Mouse (Mus musculus): ENCODE results near the gene Bora.
"Not testable (repeated sequence)": the region's sequence is repeated elsewhere in the genome, so short reads cannot be mapped to it uniquely, and the experiment has no call there.

The Bora gene

GRCm38 (mm10) chr14:99046031-99046781, at the start of gene Bora, which contains the start of gene Mzt1:
Gene Bora, plus strand, starts transcription at chr14:99046222.
Gene Mzt1, minus strand, starts transcription at chr14:99046134.
- DNase-seq (ENCODE audit: low spot score in 2 of 2): peak; percentile 87 to 89

DNA sequence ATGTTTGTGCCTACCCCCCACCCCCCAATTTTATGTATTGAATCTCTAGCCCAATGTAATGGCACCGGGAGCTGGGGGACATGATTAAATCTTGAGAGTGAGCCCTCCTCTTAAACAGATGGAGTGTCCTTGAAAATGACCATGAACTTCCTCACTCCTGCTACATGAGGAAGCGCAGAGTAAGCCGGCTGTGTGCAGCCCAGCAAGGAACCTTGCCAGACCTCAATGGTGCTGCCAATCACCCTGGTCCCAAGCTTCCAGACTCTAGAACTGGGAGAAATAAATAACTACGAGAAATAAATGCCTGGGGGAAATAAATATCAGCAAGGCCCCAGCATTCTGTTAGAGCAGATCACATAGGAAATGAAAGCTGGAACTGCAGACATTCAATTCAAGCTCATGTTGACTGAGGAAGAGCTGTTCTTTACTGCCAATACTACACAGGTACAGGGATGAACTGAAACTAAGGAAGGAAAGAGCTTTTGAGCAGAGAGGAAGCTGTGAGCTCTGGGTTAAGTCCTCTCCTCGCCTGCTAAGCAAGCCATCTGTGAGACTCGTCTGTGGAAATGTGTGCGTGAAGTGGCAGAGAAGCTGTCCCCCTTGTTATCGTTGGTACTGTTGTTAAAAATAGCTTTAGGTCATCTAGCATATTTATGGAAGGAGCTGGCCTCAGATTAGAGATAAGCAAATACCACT, 35.6 kb upstream of the Bora start:
- peak; percentile 10 to 41 for DNase-seq (ENCODE audit: low spot score in 2 of 2)

DNA sequence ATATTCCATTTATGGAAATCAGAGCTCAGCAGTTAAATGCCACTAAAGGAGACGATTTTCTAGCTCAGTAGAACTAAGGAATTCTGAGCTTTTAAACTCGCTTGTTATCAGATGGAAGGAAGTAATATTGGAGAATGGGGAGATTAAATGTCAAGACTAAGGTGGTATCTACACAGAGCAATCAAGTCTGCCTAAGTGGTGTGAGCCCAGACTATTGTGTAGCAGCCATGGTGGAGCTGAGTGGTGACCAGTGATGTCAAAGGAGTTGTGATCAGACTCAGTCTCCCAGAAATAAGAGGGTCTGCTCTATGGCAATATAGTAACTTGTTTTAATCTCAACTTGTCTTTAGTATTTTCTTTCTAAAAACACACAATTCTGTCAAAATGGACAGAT, 35.1 kb upstream of the Bora start:
- DNase-seq (ENCODE audit: low spot score in 2 of 2): no peak

DNA sequence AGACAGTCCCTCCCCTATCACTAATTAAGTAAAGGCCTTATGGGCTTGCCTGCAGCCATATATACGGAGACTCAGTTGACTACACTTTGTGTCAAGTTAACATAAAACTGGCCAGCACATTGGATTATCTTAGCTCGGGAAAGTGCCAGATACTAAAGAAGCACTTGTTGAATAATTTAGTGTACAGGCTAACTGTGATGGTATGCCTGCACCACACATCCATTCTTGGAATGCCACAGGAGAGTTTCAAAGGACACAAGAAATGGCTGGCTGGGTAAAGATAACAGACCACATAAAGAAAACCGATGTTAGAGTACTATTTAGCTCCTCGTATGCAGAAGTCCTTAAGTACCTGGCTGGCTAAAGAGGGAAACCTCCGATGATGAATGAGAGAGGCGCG, 27.3 kb upstream of the Bora start:
- DNase-seq (ENCODE audit: low spot score in 2 of 2): no peak

- no peak for DNase-seq (ENCODE audit: low spot score in 2 of 2)
These were observed 26.8 kb upstream of the Bora start for GRCm38 (mm10) chr14:99019136-99019808.

GRCm38 (mm10) chr14:99022346-99023086, 23.5 kb upstream of the Bora start:
- DNase-seq (ENCODE audit: low spot score in 2 of 2): no peak

GRCm38 (mm10) chr14:99029987-99030386, 16.0 kb upstream of the Bora start:
- DNase-seq (ENCODE audit: low spot score in 2 of 2): no peak

DNA sequence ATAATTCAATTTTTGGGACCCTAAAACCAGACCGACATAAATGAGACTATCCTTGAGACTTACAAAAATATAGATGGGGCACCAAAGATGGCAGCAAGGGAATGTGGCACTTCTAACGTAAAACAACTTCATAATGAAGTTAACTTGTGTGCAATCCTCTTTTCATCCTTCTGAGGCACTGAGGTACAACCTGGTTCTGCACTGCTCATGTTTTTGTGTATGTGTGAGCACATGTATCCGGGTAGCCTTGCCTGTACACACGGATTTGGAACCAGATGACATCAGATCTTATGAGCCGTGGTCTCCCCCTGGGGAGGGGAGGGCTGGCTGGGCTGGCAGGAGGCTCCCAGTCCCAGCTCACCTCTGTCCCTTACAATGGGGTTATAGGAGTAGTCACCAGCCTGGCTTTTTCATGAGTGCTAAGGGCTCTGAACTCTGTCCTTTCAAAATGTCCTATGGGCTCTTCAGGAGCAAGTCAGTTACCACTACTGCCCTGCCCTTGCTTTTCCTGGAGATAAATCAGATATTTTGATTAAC, 14.6 kb upstream of the Bora start:
- no peak for DNase-seq (ENCODE audit: low spot score in 2 of 2)

GRCm38 (mm10) chr14:99032596-99032995, 13.4 kb upstream of the Bora start:
- DNase-seq (ENCODE audit: low spot score in 2 of 2): no peak

GRCm38 (mm10) chr14:99034851-99035250, 11.2 kb upstream of the Bora start:
- not testable (repeated sequence) for DNase-seq (ENCODE audit: low spot score in 2 of 2)

- DNase-seq (ENCODE audit: low spot score in 2 of 2): no peak
These were observed 10.0 kb upstream of the Bora start for GRCm38 (mm10) chr14:99036039-99036438.

DNA sequence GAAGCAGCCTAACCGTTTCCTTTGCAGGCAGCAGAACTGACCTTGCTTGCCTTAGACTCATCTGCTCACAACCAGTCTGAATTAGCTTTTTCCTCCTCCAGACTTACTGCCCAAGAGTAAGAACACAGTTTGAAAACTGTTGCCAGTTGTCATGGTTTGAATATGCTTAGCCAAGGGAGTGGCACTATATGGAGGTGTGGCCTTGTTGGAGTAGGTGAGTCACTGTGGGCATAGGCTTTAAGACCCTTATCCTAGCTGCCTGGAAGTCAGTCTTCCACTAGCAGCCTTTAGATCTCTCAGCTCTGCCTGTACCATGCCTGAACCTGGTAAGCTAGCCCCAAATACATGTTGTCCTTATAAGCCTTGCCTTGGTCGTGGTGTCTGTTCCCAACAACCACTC, 8.3 kb upstream of the Bora start:
- no peak for DNase-seq (ENCODE audit: low spot score in 2 of 2)

DNA sequence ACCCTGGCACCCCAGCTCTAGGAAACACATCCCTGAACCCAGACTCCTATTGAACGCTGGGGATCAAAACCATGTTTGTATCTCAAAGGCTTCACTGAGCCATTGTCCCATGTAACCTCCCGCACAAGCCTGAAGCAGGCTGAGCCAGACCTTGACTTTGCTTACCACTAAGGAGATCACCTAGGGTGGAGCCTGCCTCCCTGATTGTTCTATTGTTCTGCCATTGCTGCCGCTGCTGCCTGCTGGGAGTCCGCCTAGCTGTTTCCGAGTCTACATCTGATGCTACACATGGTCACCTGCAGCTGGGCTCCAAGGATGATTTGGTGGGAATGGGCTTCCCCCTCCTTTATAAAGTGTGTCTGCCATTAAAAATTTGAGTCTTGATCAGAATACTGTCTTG, 6.7 kb upstream of the Bora start:
- not testable (repeated sequence) for DNase-seq (ENCODE audit: low spot score in 2 of 2)

GRCm38 (mm10) chr14:99041416-99041815, 4.6 kb upstream of the Bora start:
- no peak for DNase-seq (ENCODE audit: low spot score in 2 of 2)

DNA sequence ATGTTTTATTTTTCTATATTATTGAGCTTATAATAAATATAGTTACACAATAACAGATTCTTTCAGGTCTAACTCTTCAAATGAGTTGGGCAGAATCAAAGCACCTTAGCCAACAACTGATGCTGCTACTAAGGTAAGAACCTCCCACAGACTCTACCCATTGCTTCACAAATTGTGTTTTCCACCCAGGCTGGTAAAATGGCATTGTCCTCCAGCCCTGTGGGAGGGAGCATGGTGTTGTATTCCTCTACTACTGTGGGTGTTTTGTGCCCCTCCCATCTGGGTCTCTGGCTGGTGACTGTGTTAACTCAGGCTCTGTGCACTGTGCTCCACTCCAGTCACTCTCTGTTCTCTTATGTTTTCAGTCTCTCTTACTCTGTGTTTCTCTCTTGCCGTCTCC, 2.5 kb upstream of the Bora start:
- no peak for DNase-seq (ENCODE audit: low spot score in 2 of 2)

GRCm38 (mm10) chr14:99044096-99044495, 1.9 kb upstream of the Bora start:
- no peak for DNase-seq (ENCODE audit: low spot score in 2 of 2)

GRCm38 (mm10) chr14:99044718-99045117, 1.3 kb upstream of the Bora start:
- no peak for DNase-seq (ENCODE audit: low spot score in 2 of 2)

GRCm38 (mm10) chr14:99045378-99046030, 518 bp upstream of the Bora start:
- DNase-seq (ENCODE audit: low spot score in 2 of 2): peak; percentile 2 to 15

DNA sequence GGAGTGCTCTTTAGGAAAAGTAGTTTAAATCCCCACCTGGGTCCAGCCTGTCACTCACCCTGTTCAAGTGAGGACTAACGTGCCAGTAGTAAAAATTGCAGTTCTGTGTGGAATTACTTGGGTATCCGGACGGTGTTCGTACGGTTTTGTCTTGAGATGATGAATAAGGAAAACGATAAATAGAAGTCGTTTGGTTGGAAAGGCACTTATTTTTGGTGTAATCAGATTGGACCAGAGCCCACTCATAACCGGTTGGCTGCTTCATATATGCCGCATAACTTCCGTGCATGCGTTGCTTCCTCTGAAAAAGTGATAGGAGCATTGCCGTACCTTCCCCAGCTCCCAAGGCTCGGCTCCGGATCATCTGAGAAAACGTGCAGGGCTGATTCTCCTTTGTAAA, 760 bp downstream of the Bora start:
- no peak for DNase-seq (ENCODE audit: low spot score in 2 of 2)

- DNase-seq (ENCODE audit: low spot score in 2 of 2): no peak
These were observed 13.1 kb downstream of the Bora start for GRCm38 (mm10) chr14:99058959-99059586.

DNA sequence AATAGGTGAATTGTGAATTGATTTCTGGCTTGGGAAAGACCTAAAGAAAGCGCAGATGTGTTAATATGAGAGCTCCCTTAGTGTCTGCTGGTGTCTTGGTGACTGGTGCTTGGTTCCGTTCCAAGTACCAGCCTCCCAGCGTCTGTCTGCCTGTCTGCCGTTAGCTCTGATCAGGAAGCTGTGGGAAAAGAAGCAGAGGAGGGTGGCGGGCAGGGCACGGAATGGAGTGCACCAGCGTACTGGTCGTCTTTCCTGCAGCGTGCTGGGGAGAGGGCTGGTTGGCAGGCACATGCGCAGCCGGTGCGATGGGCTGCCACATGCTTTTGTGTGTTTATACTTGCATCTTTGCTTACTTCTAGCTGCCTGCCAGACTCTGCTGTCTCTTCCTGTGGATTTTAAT, 14.6 kb downstream of the Bora start:
- DNase-seq (ENCODE audit: low spot score in 2 of 2): no peak

Measured in heart, adult 9 months (tissue).